Mouse (Mus musculus): ENCODE results near the gene Ccdc57.
"Not testable (repeated sequence)": the region's sequence is repeated elsewhere in the genome, so short reads cannot be mapped to it uniquely, and the experiment has no call there.

The Ccdc57 gene

DNA sequence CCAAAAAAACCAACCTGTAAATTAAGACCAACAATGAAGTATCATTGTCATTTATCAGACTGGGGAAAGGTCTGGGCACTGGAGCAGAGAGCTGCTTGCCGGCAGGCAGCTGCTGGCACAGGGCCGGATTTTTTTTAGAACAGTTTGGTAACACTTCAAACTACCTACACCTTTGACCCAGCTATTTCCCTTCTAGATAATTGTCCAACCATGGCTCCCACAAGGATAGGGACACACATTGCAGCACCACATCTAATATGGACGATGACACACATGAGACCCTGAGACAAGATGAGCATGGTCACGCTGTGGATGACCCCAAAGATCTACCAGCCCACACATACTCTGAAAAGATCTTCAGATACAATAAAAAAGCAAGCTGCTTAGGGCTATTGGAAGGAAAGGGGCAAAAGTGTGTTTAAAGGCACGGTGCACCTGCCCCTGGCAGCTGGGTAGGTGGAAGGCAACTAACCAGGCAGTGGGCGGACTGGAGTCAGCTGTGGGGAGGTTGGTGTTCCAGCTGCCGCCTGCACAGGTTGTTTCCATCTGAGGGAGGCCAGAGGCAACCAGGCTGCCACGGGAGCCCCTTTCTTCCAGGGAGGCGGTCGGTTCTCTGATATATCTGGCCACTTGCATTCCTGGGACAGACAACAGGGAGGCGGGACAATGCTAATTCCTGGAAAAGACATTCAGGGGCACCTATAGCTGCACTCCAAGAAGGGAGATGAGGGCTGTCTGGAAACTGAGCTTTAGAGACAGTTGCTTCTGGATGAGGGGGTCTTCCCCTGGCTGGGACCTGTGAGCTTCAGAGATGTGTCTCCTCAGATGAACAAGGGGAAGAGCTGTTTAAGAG, 80.4 kb downstream of the Ccdc57 start:
- in situ Hi-C loops (cut with MboI; ENCODE audit: low sequenced_read_pairs) = no loop called here

DNA sequence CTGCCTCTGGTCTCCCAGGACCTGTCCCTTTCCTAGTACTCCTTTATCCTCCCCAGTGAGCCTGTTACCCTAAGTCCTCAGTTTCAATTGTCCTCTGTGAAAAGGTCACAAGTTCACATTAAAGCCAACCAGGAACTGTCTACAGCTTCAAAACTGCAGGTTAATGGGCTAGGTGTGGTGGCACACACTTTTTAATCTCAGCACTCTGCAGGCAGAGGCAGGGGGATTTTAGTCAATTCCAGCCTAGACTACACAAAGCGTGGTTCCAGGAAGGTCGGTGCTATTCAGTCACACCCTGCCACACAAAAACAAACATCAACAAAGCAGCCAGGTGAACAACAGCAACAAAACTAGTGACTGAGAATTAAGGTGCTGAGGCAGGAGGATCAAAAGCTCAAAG, 81.1 kb downstream of the Ccdc57 start:
- in situ Hi-C loops (cut with MboI; ENCODE audit: low sequenced_read_pairs) = no loop called here

DNA sequence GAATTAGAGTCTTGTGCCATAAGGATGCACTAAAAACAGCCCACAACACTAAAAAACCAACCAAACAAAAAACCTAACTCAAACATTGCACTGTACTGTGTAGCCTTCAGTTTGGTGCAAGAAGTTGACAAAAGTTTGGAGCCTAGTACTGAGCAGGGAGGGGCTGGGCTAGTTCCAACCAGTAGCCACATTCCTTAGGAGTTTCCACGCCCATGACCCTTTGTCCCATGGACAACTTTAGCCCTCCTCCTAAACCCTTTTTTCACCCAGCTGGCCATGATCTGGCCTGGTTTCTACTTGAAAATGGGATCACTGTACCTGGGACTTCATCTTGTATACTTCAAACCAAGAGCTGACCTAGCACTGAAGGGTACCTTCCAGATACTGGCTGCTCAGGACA, 81.5 kb downstream of the Ccdc57 start:
- in situ Hi-C loops (cut with MboI; ENCODE audit: low sequenced_read_pairs) = no loop called here

DNA sequence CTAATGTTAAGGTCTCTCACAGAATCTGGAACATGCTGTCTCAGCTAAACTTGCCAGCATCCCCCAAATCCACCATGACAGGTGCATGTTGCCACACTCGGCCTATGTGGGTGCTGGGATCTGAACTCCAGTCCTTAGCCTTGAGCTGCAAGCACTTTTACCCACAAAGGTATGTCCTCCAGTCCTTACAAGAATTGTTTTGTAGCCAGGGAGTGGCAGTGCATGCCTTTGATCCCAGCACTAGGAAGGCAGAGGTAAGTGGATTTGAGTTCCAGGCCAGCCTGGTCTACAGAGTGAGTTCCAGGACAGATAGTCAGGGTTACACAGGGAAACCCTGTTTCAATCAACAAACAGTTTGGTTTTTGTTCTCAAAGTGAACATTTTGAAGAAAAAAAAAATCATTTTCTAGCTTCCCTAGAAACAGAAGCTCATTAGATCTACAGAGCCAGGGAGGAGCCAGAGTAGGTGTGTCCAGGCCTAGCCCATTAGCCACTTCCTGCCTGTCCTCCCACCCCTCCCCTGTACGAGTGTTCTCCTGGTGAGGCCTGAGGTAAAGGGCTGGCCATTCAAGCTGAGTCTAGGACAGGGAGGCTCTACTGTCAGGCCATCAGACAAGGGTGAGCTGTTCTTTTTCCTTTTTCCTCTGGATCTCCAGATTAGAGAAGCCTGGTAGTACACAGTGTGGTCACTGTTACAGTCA, 82.2 kb downstream of the Ccdc57 start:
- in situ Hi-C loops (cut with MboI; ENCODE audit: low sequenced_read_pairs) = no loop called here

DNA sequence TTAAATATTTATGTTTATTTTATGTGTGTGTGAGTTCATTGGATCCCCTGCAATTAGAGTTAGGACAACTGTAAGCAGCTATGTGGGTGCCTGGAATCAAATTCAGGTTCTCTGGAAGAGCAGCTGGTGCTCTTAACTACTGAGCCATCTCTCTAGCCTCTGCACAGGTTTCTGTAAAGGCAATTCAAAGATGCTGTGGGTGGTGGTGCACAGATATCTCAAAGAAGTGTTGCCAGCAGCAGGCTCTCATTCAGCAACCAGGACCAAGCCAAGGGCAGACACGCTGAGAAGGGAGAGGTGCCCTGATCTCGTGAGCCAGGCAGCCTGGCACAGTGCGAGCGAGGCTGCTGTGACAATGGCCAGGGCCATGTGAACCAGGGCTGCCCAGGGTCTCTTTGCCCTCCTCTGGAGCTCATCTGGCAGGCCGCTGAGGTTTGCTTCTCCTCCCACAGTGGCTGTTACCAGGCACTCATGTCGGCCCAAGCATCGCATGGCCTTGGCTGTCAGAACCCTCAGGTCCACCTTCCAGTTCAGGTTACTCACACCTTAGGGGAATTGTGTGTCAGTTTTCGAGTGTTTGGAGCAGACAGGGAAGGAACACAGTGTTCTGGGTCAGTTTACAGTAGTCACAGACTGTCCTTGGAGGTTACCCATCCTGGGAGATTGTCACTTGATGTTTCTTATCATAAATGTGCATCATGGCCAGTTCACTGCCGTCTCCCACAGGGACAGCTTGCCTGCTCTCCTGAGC, 85.8 kb downstream of the Ccdc57 start:
- in situ Hi-C loops (cut with MboI; ENCODE audit: low sequenced_read_pairs) = no loop called here

DNA sequence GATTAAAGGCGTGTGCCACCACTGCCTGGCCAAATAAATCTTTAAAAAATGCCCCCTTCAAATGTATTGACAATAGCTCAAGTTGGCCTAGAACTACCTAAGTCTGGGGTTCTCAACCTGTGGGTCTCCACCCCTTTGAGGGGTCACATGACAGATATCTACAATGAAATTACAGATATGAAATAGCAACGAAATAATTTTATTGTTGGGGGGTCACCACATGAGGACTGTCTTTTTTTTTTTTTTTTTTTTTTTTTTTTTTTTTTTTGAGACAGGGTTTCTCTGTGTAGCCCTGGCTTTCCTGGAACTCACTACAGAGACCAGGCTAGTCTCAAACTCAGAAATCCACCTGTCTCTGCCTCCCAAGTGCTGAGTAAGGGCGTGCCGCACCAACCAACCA, 88.3 kb downstream of the Ccdc57 start:
- in situ Hi-C loops (cut with MboI; ENCODE audit: low sequenced_read_pairs) = no loop called here

DNA sequence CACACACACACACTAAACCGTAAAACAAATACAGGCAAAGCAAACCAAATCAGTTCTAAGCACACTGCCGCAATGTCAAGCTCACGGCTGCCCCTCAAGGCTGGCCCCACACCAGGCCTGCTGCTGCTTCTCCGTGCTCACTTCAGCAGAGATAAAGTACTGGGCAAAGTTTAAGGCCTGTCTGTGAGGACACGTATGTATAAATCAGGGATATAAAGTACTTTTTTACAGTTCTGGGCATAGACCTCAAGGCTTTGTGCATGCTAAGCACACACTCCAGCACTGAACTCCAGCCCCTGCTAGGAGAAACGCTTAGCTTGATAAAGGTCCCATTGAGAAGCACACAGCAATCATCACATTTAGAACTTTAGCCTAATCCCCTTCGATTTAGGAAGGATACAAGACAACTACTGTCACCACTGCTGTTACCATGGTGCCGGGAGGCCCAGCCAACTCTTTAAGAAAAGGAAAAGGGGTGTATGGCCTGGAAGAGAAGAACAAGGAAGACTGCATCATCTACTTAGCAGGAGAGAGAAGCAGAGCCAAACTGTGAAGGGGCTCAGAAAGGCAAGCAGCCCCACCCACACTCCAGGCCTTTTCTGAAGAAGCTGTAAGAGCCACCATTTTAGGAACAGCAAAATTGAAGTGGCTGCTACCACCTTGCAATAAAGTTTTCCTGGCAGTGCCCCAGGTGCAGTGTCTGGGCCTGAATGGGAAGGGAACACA, 99.0 kb downstream of the Ccdc57 start:
- in situ Hi-C loops (cut with MboI; ENCODE audit: low sequenced_read_pairs) = no loop called here

DNA sequence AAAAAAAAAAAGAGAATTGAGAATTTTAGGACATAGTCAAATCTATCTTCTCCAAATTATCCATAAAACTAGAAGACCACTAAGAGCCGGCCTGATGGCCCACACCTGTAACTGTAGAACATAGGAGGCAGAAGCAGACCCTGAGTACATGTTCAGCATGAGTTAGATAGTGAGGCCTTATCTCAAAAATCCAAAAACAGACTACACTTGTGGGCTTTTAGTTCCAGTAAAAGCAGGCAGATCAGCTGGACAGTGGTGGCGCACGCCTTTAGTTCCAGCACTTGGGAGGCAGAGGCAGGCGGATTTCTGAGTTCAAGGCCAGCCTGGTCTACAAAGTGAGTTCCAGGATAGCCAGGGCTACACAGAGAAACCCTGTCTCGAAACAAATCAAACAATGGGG, 99.7 kb downstream of the Ccdc57 start:
- in situ Hi-C loops (cut with MboI; ENCODE audit: low sequenced_read_pairs) = not testable (repeated sequence)

DNA sequence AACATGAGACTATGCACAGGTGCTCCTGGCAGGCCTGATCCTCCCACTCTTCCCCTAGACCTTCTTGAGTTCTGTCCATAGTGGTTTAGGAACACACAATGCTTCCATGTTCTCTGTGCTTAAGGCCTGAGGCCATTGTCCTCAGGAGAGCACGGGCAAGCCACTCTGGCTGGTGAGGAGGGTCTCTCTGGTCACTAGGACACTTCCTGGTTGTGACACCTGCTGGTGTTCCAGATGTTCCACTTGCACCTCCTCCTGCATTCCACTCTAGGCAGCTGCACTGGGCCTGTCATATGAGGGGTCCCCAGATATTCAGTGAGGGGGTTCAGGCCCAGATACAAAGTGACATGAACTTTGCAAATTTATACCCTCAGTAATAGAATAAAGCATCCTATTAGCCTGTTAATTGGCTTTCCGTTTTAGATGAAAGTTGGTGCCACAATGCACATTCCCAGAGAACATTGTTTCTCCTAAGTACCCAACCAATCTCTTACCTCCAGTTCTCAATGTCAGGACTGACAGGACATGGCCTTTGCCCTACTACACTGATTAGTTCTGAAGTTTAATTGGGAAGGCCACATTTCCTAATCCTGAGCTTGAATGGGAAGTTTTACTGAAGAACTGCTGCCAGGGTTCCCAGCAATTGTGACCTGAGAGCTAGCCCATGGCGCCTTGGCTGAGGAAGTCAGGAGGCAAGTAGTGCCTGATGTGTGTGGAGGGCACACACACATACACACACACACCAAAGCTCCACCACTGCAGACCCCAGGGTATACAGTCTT, 100.8 kb downstream of the Ccdc57 start:
- in situ Hi-C loops (cut with MboI; ENCODE audit: low sequenced_read_pairs) = no loop called here

DNA sequence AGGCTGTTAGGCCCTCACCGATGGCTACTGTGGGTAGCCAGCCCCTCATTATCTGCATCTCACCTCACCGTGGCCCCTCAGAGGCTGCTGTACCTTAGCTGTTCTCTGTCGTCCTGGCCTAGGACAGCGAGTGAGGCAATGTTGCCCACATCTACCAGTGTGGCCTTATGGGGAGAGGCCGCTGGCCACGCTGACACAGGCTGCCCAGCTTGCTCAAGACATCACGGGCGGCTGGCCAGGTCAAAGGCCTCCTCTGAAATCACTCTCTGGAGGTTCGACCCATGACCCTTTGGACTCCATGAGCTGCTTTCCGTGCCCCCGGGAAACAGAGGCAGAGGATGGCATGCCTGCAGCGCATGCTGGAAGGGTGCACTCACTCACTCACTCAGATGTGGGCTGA, 102.0 kb downstream of the Ccdc57 start:
- in situ Hi-C loops (cut with MboI; ENCODE audit: low sequenced_read_pairs) = no loop called here

DNA sequence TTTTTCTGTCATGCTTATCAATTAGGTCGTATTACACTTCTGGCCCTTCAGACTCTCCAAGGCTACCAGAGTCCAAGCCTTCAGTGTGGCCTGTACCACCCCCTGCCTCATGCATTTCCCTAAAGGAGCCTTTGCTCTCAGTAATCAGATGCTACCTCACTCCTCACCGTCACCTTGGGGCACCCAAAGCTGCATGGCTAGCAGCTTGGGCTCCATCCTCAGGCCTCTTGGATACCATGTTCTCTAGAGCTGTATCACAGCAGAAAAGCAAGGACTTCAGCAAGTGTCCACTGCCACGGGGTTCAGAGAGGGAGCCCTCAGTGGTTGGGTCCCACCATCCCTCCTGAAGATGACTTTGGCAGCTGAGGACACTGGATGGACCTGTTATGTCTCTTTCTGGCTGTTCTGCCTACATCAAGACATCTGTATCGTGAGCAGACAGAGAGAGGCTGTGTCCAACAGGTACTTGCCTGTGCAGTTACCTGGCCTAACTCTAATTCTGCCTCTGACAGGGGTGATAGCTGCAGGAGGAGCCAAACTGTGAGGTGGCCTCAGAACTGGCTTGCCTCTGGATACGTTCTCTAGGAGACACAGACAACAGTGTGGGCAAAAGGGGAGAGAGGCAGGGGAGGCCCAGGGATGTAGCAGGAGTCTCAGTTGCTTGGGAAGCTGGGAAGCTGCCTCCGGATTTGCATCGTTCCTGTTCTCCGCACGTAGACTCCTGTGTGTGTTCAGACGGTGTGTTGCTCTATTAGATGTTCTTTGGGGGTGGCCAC, 102.7 kb downstream of the Ccdc57 start:
- in situ Hi-C loops (cut with MboI; ENCODE audit: low sequenced_read_pairs) = no loop called here

DNA sequence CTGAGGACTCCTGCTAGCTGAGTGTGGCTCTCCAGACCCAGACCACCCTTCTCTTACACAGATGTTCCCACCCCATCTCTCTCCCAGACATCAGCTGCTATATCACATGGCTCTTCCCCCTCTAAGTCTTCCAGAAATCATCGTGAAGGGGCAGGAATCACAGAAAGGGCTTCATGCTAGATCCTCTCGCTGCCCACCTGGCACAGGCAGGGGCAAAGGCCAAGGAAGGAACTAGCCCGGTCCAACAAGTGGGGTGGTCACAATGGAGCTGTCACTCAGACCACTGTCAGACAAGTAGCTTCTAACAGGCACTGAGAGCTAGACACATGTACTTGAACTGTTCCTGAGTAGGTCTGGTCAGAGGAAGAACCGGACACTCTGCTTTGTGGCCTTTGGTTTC, 104.3 kb downstream of the Ccdc57 start:
- in situ Hi-C loops (cut with MboI; ENCODE audit: low sequenced_read_pairs) = no loop called here

DNA sequence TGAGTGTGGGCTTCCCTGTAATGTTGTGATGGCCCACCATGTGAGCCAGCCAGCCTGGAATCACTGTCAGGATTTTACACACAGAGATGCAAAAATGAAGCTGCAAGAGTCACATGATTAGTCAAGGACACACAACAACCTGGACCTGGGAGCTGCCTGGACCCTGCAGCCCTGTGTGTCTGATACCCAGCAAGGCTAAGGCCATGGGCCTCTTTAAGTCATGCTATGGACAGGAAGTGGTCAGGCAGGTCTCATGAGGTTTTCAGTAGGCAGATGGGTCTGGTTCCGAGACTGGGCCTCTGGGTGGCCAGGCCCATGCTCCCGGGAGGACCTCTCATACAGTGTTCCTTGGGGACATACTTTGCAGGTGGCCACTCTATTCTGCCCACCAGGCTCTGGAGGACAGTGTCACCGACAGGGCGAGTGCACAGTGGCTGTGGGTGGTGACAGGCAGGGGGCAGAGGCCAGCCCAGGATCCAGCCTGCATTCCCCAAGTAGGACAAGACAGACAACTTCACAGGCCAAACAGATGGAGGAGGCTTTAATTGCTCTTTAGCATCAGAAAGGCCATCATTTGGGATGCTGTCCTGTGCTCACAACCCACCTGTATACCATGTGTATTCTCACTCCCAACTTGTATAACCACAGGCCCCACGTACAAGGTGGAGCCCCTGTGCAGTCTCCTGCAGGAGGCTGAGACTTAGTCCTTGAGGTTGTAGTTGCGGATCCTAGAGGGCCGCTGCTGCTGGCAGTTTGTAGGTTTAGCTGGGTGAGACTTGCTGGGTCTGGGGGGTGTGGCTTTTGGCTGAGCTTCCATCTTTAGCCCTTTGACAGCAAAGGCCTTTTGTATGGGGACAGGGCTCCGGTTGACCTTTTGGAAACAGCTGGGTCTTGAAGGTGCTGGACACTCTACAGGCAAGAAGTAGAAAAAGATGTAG, 106.4 kb downstream of the Ccdc57 start:
- in situ Hi-C loops (cut with MboI; ENCODE audit: low sequenced_read_pairs) = no loop called here

DNA sequence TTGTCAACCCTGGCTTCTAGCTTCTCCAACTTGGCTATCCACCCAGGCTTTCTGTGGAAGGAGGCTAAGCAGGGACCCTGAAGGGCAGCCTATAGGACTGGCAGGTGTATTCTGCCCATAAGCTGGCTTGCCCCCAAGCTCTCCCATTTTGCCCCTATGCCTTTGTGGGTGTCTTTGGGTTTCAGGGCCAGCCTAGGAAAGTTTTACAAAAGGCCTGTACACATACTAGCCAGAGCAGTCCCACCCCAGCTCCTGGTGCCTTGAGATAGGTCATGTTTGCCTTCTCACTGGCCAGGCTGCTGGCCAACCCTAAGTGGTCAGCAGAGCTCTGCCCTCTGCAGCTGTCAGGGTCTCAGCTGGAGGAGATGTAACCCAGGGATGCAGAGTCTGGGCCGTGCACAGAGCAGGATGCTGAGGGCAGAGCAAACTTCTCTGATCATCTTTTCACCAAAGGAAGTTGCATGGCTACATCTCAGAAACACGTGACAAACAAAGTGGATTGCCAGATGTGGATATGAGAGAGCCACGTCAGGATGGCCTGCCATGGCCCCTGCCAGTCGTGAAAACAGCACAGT, 107.3 kb downstream of the Ccdc57 start:
- in situ Hi-C loops (cut with MboI; ENCODE audit: low sequenced_read_pairs) = no loop called here

DNA sequence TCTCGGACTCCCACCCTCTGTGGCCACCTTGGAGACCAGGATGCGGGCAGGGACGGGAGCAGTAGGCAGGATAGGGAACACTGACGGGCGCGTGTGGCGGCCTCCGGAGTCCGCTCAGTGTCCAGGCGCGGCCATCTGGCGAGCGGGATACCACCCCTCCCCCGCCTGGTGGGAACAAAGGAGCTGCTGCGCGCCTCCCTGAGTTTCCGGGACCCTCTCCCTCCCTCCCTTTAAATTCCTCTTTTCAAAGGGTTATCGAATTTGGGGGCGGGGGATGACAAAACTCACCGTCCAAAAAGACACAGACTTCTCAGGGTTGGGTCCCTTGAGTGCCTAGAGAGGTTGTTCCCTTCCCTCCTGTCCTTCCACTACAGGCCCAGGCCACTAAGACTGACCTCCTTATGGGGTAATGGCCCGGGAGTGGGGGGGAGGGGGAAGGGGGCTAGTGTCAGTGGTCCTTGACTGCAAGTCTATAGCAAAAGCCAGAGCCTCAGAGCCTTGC, 107.8 kb downstream of the Ccdc57 start:
- in situ Hi-C loops (cut with MboI; ENCODE audit: low sequenced_read_pairs) = no loop called here

DNA sequence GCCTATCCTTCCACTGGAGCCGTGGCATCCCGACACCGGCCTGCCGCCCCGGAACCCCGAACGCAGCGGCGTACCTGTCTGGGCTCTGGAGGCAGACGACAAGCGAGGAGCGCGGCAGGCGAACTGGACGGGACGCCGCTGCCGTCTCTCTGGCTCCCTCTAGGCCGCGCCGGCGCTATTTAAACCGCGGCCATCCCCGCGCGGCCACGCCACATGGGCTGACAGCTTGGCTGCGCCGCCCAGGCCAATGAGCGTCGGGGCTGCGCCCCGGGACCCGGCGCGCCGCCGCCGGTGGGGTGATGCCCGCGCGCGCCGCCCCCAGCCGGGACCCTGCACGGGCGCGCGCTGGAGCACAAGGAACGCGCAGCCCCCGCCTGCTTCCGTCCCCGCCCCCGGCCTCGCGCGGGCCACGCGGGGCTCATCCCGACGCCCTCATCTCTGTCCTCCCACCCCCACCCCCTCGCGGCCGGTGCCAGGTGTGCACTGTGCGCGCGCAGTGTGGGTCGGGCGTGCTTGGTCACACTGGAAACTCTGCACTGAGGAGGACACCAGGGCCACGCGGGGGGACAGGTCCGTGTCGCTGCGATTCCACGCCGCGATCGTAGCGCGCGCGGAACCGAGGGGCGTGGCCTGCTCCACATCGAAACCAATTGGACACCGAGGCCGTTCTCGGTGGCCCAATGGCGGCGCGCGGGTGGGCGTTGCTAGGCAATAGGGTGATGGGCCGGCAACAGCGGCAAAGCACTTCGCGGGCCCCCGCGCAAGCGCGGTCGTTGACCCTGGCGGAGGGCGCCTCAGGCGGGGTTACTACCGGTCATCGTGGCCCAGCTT, 108.5 kb downstream of the Ccdc57 start, which contains the start of gene Fasn:
Gene Fasn, minus strand, starts transcription at position 592 of the 831 bp plus-strand sequence.
- in situ Hi-C loops (cut with MboI; ENCODE audit: low sequenced_read_pairs) = no loop called here

DNA sequence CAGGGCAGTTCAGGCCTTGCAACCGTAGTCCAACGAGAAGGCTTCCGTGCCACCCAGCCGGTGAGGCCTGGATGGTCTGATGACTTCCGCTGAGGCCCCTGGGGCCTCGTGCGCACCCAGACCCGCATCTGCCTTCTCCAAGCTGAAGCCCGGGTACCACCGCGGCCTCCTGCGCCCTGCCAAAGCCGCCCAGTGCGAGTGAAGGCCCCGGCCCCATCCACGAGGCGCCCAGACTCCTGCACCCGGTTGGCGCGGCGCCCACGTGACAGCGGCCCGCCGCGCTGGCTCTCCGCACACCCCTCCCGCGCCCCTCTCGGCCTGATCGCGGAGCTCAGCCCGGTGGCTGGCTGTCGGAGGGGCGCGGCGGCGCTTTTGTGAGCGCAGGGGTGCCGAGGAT, 109.1 kb downstream of the Ccdc57 start:
- in situ Hi-C loops (cut with MboI; ENCODE audit: low sequenced_read_pairs) = no loop called here

Measured in CH12F3 (cell line).